Mouse (Mus musculus) embryonic fibroblast, embryonic 13.5 days (primary cell): ENCODE data around the gene Tmc2. TPM values are rescaled to one million over a fixed set of nuclear protein-coding genes. Genes with fewer than 3 reads are reported as not detected.

Experiments
- H3K27ac ChIP-seq: 2 replicates; pipeline ENCODE4 v1.5.1; 2012; ENCODE audit warnings: low read length, control low read depth, inconsistent platforms; ENCODE audit not compliant: insufficient read depth
- H3K4me1 ChIP-seq: 2 replicates; pipeline ENCODE4 v1.6.1; 2011; ENCODE audit warnings: low read length; ENCODE audit not compliant: control insufficient read depth, insufficient read depth
- H3K4me3 ChIP-seq: 2 replicates; pipeline ENCODE4 v1.5.1; 2011; ENCODE audit warnings: mild to moderate bottlenecking, control low read depth, low read length; ENCODE audit not compliant: insufficient read depth
- CTCF ChIP-seq: IDR thresholded peaks from 2 replicates; pipeline ENCODE4 v1.5.1; 2011; ENCODE audit warnings: mild to moderate bottlenecking, control low read depth, low read length, moderate library complexity, borderline replicate concordance; ENCODE audit not compliant: insufficient read depth
- POLR2A ChIP-seq: IDR thresholded peaks from 2 replicates; pipeline ENCODE4 v1.6.1; 2011; ENCODE audit warnings: low read depth, mild to moderate bottlenecking, control low read depth, low read length, moderate library complexity
- polyA plus RNA-seq: library from polyadenylated mRNA; stranded (reverse); fragments of >200 nt; gene quantifications from 2 replicates; pipeline ENCODE4 v1.2.4, GENCODE M21; 2011; ENCODE audit warnings: low read depth; ENCODE audit not compliant: missing spikeins, insufficient read length

The Tmc2 gene
- polyA plus RNA-seq = not detected in 2 replicates

- H3K27ac ChIP-seq = no peak within 1 kb of the TSS
Measured at GRCm38 (mm10) chr2:130194894-130195293, at the start of gene Tmc2. Gene Tmc2, plus strand, starts transcription at chr2:130195194.

GRCm38 (mm10) chr2:130146089-130146668, 48.8 kb upstream of the Tmc2 start:
- TF ChIP-seq POLR2A (no peak), CTCF (no peak)
- Histone ChIP-seq H3K27ac (no peak overlapping the region), H3K4me1 (no peaks in the 10 kb centered on the region), H3K4me3 (no peak overlapping the region)

More at GRCm38 (mm10) chr2:130194894-130195293, at the start of gene Tmc2:
- TF ChIP-seq CTCF = no peak
- no peak for TF ChIP-seq POLR2A
- Histone ChIP-seq H3K4me1 (no peaks in the 10 kb centered on the region), H3K4me3 (no peak within 1 kb of the TSS)

- H3K27ac ChIP-seq = no peak overlapping the region
- no peaks in the 10 kb centered on the region for H3K4me1 ChIP-seq
- H3K4me3 ChIP-seq = no peak overlapping the region
- no peak for TF ChIP-seq POLR2A
- TF ChIP-seq CTCF = no peak
Measured at GRCm38 (mm10) chr2:130155171-130155570, 39.8 kb upstream of the Tmc2 start.

- H3K4me1 ChIP-seq = no peaks in the 10 kb centered on the region
- no peak for TF ChIP-seq CTCF
- no peak for TF ChIP-seq POLR2A
- H3K27ac ChIP-seq = no peak overlapping the region
- H3K4me3 ChIP-seq = no peak overlapping the region
Measured at GRCm38 (mm10) chr2:130155851-130156250, 39.1 kb upstream of the Tmc2 start.

- TF ChIP-seq POLR2A (no peak), CTCF (no peak)
Measured at GRCm38 (mm10) chr2:130157231-130158087, 37.5 kb upstream of the Tmc2 start.

GRCm38 (mm10) chr2:130158088-130158437, 36.9 kb upstream of the Tmc2 start:
- TF ChIP-seq CTCF = no peak
- no peak for TF ChIP-seq POLR2A
- no peak overlapping the region for H3K27ac ChIP-seq

More at GRCm38 (mm10) chr2:130157231-130158087, 37.5 kb upstream of the Tmc2 start:
- H3K27ac ChIP-seq = no peak overlapping the region
- no peak overlapping the region for H3K4me3 ChIP-seq
- no peaks in the 10 kb centered on the region for H3K4me1 ChIP-seq

GRCm38 (mm10) chr2:130162701-130163100, 32.3 kb upstream of the Tmc2 start:
- no peak overlapping the region for H3K27ac ChIP-seq
- no peaks in the 10 kb centered on the region for H3K4me1 ChIP-seq
- TF ChIP-seq POLR2A (no peak), CTCF (no peak)
- H3K4me3 ChIP-seq = no peak overlapping the region

More at GRCm38 (mm10) chr2:130158088-130158437, 36.9 kb upstream of the Tmc2 start:
- H3K4me3 ChIP-seq = no peak overlapping the region
- H3K4me1 ChIP-seq = no peaks in the 10 kb centered on the region

GRCm38 (mm10) chr2:130166311-130167214, 28.4 kb upstream of the Tmc2 start:
- Histone ChIP-seq H3K27ac (no peak overlapping the region), H3K4me3 (no peak overlapping the region), H3K4me1 (no peaks in the 10 kb centered on the region)
- TF ChIP-seq POLR2A = no peak

GRCm38 (mm10) chr2:130167861-130168260, 27.1 kb upstream of the Tmc2 start:
- Histone ChIP-seq H3K4me1 (no peaks in the 10 kb centered on the region), H3K4me3 (no peak overlapping the region), H3K27ac (no peak overlapping the region)
- TF ChIP-seq POLR2A (no peak), CTCF (peak; percentile 27; the same call in 1 of the 2 replicates)
